Mouse (Mus musculus) Muller cell, postnatal 12 days (primary cell): ENCODE measurements around the gene Slc30a2.
A peak's percentile ranks its signal among the peaks of the same experiment; 100 is the strongest.
"Not testable (repeated sequence)": the region's sequence is repeated elsewhere in the genome, so short reads cannot be mapped to it uniquely, and the experiment has no call there.

Experiments
- DNase-seq: peaks from one replicate; pipeline ENCODE4 v3.0.0-alpha.2; 2015; ENCODE audit errors: inconsistent ontology term

The Slc30a2 gene

GRCm38 (mm10) chr4:134319674-134320073 is 23.3 kb upstream of the Slc30a2 start:
- DNase-seq: no peak

DNA sequence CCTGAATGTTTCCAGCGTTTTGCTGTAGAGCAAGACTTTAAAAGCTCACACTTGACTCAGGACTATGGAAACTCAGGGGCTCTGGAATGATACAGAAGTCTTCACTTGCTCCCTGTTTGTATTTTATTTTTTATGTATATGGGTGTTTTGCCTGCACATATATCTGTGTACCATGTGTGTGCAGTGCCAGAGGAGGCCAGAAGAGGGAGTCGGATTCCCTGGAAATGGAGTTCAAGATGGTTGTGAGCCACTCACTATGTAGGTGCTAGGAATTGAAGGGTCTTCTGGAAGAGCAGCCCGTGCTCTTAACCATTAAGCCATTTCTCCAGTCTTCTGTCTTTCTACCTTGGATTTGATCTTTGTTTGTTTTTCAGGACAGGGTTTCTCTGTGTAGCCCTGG is 21.5 kb upstream of the Slc30a2 start:
- DNase-seq: no peak

GRCm38 (mm10) chr4:134324655-134325054 is 18.3 kb upstream of the Slc30a2 start:
- no peak for DNase-seq

DNA sequence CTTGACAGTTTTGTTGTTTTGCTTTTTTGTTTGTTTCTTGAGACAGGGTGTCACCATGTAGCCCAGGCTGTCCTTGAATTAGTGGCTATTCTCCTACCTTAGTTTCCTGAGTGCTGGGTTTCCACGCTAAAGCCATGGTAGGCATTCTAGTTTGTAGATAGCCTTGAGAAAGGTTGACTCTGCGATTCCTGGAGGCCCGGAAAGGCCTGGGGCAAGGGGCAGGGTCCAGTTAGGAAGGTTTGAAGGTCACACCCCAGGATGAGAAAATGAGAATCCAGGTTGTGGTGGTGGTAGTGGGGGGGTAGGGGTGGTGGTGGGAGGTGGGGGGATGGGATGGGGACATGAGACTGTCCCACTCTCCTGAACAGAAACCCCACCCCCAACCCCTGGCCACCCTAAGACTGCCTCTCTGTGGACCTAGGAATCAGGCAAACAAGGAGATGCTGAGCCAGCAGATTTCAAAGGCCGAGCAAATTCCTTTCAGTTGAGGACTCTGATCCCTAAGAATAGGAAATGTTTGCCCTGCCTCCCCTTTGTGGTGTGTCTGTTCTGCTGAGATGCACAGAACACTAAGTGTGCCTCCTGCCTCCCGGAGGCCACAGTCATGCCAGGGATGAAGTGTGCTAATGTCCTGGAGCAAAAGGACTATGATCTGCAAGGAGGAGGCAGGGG is 16.0 kb upstream of the Slc30a2 start:
- DNase-seq: no peak

GRCm38 (mm10) chr4:134328151-134328550 is 14.8 kb upstream of the Slc30a2 start:
- DNase-seq: no peak

DNA sequence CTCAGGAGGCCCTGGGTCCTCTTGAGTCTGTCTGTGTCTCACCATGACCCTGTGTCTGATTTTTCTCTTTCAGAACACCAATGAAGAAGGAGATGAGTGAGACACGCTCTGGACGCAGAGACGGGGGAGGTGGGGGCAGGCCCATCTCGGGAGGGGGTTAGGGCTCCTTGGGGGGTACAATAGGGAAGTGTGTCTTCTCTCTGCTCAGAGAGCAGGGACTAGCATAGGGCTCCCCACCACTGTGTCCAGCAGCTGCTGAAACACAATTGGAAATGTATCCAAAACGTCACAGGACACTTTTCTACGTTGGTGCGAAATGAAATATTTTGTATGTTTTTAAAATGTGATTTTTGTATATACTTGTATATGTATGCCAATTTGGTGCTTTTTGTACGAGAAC is 14.1 kb upstream of the Slc30a2 start:
- DNase-seq: no peak

DNA sequence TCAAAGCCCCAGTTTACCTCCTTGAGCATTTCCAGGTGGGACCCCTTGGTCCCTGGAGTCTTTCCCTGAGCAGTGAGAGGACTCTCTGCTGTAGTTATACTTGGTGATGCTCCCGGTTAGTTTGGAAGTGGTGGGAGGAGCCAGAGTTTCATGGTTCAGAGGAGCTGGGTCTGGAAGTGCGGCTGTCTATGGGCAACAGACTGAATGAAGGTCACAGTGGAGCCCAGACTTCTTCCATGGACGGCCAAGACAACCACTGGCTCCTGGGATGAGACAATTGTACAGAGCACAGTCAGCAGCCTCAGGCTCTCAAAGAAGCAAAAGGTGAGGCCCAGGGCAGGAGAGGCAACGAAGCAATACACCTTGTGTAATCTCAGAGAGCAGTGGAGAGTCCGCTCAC is 12.7 kb upstream of the Slc30a2 start:
- DNase-seq: no peak

- not testable (repeated sequence) for DNase-seq
These were observed 1.8 kb upstream of the Slc30a2 start for GRCm38 (mm10) chr4:134341231-134341630.

DNA sequence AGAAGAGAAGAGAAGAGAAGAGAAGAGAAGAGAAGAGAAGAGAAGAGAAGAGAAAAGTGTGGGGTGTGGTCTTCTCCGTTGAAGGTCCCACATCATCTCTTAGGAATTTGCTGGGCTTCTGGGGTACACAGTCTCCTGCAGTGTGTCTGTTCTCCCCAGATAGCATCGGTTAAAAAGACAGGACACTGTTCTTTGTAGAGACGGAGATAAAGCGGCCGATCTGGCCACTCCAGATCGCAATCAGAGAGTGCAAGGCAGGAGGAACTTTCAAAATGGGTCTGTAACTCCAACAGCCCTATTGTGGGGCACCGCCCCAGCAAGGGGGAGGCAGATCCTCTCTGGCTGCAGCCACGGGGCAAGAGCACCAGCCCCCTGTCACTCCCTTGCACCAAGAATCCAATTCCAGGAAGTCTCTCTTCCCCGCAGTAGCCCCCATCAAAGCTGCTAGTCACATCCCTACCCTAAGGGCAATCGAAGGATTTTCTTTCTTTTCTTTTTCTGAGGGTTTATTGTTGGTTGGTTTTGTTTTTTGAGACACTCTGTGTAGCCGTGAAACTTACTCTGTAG is 685 bp upstream of the Slc30a2 start:
- no peak for DNase-seq

DNA sequence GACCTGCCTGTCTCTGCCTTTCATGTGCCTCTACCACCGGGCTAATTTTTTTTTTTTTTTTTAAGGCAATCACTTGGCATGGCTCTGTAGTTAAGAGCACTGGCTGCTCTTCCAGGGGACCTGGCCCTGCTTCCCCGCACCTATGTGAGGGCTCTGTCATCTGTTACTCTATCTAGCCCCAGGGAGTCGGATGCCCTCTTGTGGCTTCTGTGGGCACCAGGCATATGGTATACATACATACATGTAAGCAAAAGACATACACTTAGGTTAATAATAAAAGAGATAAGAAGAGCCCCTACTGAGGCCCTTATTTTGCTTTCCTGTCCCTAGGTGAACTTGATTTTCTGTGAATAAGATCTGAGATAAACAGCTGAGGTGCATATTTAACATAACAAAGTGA is 1.6 kb downstream of the Slc30a2 start:
- DNase-seq: no peak

DNA sequence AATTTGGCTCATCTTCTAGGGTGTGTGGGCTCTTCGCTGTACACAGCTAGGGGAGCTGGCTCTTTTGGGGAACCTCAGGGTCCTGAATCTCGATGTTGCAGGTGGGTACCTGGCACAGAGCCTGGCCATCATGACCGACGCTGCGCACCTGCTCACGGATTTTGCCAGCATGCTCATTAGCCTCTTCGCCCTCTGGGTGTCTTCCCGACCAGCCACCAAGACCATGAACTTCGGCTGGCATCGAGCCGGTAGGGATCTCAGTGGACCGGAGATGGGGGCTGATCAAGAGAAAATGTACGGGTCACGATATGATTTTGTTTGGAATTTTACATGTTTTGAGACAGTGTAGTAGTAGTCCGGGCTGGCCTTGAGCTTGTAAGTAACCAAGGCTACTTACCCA is 2.8 kb downstream of the Slc30a2 start:
- DNase-seq: no peak

DNA sequence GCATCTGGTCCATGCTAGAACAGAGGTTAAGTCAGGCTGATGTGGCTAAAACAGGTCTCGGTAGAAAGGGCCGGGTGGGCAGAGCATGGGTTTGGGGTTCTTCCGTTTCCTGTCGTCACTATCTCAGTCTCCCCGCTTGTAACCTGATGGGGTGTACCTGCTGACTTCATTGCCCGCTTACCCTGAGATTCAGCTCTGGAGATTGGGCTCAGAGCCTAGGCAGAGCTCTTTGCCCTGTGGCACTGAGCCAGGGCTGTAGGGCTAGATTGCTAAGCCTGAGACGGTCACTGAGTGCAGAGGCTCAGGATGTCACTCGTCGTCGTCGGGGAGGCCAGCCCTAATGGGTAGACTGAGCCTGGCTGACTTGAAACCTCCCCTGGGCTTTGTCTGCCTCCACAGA is 5.1 kb downstream of the Slc30a2 start:
- no peak for DNase-seq

DNA sequence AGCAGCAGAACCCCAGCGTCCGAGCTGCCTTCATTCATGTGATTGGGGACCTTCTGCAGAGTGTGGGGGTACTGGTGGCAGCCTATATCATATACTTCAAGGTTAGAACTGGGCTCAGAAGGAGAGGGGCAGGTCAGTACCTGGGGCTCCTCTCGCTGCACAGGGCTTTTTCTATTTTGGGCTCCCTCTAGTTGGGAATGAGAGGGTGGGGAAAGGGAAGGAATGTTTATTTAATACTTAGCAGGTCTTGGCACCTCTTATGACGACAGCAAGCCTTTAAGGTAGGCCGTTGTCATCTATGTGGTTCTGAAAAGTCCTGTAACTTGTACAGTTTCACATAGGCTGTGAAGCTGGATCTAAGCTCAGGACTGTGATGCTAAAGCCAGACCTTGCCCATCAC is 5.6 kb downstream of the Slc30a2 start:
- no peak for DNase-seq

DNA sequence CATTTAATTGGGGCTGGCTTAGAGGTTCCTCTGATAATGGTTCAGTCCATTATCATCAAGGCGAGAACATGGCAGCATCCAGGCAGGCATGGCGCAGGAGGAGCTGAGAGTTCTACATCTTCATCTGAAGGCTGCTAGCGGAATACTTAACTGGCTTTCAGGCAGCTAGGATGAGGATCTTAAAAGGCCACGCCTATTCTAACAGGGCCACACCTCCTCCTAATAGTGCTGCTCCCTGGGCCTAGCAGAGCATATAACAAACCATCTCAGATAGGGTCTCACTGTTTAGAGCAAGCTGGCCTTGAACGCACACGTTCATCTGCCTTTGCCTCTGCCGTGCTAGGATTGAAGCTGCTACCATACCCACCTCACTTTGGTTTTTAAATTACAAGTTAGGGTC is 6.8 kb downstream of the Slc30a2 start:
- DNase-seq: no peak

- DNase-seq: no peak
These were observed 7.7 kb downstream of the Slc30a2 start for GRCm38 (mm10) chr4:134350641-134351040.

DNA sequence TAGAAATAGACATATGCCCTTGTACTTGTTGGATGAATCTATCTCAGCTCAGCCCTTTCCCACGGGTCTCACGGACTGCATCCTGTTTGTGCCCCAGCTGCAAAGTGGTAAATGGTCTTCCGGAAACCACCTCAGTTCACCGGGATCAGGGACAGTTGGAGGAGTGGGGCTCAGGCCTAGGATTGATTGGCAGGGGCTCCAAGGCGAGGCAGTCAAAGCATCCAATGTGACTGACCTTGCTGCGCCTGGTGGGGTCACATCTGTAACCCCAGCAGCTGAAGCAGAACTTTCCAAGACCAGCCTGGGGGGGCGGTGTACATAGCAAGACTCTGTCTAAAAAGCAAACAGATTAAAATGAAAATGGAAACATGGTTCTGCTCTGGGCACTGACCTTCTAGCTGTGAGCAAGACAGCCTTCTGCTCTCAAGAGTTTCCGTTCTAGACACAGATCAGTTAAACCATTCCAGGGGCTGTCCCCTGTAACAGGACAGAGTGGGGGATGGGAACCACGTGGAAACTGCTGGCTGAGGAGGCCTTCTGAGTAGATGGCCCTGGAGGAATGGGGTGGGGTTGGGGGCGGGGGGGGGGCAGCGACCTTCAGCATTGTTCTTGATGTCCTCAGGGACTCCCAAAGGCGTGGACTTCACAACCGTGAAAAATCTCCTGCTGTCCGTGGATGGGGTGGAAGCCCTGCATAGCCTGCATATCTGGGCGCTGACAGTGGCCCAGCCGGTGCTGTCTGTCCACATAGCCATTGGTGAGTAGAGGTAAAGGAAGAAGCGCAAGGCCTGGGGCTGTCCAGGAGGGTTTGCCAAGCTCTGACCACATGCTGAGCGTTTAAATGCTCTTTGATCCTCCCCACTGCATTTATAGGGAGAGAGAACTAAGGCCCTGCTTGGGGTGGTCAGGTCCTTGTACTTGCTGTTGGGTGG is 8.6 kb downstream of the Slc30a2 start:
- DNase-seq: no peak

- no peak for DNase-seq
These were observed 9.3 kb downstream of the Slc30a2 start for GRCm38 (mm10) chr4:134352261-134352707.

- no peak for DNase-seq
These were observed 9.9 kb downstream of the Slc30a2 start for GRCm38 (mm10) chr4:134352929-134353328.

DNA sequence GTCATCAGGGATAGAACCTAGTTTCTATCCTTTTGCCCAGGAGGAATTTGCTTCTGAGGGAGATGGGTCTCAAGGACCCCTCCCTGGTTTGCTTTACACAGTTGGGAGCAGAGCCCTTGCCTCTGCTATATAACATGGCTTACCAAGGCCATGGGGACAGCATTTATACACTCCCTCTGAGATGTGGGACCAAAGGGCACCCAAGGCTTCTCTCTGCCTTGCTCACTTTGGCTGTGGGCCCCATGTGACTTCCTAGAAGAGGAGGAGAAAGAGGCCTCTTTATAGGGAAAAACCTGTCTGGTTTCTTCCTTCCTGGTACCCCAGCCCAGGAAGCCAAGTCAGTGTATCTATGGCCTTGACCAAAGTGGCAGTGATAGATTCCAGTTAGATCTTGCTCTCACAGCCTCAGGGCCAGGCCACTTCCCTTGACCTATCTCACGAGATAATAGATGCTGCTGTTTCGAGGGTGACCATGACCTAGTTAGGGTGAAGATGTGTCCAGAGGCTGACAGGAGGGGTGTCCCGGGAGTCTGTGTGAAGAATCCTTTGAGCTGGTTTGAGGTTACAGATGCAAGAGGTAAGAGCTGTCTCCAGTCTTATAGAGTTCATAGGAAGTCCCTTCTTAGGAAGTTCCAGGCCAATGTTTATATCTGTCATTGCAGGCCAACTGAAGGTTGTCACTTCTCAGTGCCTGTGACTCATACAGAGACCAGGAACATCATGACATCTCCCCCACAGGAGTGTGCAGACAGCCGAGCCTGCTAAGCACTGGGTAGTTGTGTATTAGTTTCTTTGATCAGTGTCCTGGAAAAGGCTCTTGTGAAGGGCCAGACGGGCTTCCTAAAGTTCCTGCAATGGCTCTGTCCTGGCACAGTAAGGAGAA is 10.8 kb downstream of the Slc30a2 start:
- no peak for DNase-seq

DNA sequence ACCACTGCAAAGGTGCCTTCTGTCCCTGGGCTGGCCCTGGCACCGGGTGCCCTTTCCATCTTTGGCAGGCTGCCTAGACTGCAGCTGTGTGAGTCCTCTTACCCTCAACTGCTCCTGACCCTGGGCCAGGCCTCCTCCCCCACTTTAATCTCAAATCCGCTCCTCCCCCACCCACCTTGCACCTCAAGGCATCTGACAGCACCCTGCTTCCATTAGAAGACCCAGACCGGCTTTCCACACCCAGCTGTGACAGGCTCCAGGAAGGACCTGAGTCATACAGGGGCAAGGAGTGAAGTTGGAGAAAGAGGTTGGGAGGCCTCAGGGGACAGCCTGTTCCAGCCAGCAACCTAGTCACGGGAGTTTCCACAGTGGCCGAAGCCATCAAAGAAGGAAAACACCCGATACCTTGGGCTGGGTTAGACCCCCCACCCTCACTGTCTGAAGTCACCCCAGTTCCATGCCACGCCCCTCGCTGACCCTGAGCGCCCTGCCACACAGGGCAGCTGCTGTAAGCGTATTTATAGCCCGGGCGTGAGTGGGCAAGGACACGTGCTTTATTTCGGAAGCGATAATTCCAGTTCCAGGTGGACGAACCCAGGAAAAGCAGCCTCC is 13.0 kb downstream of the Slc30a2 start:
- DNase-seq: peak; percentile 12
